Mouse (Mus musculus) MEL (cell line): Measurements from ENCODE around the gene Rpn2. TPM values are rescaled to one million over a fixed set of nuclear protein-coding genes. Genes with fewer than 3 reads are reported as not detected.

Source experiments
- DNase-seq: peaks from one replicate; pipeline ENCODE4 v3.0.0; 2011; ENCODE audit warnings: low read depth, low spot score
- H3K27ac ChIP-seq: 2 replicates; pipeline ENCODE4 v1.5.1; 2012; ENCODE audit warnings: low read depth, mild to moderate bottlenecking, control low read depth, low read length, moderate library complexity; ENCODE audit not compliant: control insufficient read depth
- H3K27me3 ChIP-seq, 2 experiments: fragments of 150-350 bp in 1 of 2; sonication (generic) in 1 of 2; 2 replicates each; pipeline ENCODE4 v1.6.1; 2012; ENCODE audit warnings: low read length in 2 of 2, mild to moderate bottlenecking in 2 of 2, improper control_type of control experiment in 1 of 2, moderate library complexity in 1 of 2; ENCODE audit not compliant: insufficient read depth in 2 of 2, control insufficient read depth in 1 of 2
- H3K36me3 ChIP-seq, 2 experiments: 2 replicates each; pipeline ENCODE4 v1.6.1; 2012 to 2014; ENCODE audit warnings: low read length in 2 of 2, improper control_type of control experiment in 1 of 2, inconsistent platforms in 1 of 2, mild to moderate bottlenecking in 1 of 2; ENCODE audit not compliant: insufficient read depth in 2 of 2, control insufficient read depth in 1 of 2
- H3K4me1 ChIP-seq, 2 experiments: fragments of 150-350 bp in 1 of 2; sonication (generic) in 1 of 2; 2 replicates each; pipeline ENCODE4 v1.6.1; 2012; ENCODE audit warnings: low read length in 2 of 2, improper control_type of control experiment in 1 of 2, mild to moderate bottlenecking in 1 of 2; ENCODE audit not compliant: insufficient read depth in 2 of 2, control insufficient read depth in 1 of 2
- H3K4me3 ChIP-seq, 2 experiments: fragments of 150-350 bp in 1 of 2; sonication (generic) in 1 of 2; 2 replicates each; pipeline ENCODE4 v1.5.1; 2012; ENCODE audit warnings: low read depth in 2 of 2, low read length in 2 of 2, mild to moderate bottlenecking in 2 of 2, moderate library complexity in 2 of 2, control low read depth in 1 of 2, improper control_type of control experiment in 1 of 2; ENCODE audit not compliant: control insufficient read depth in 1 of 2, insufficient read depth in 1 of 2
- H3K79me2 ChIP-seq: 2 replicates; pipeline ENCODE4 v1.6.1; 2012; ENCODE audit warnings: mild to moderate bottlenecking, low read length, moderate library complexity; ENCODE audit not compliant: control insufficient read depth, poor library complexity, insufficient read depth
- H3K9ac ChIP-seq: 2 replicates; pipeline ENCODE4 v1.6.1; 2012; ENCODE audit warnings: low read depth, mild to moderate bottlenecking, control low read depth, low read length, moderate library complexity; ENCODE audit not compliant: control insufficient read depth, poor library complexity, severe bottlenecking
- H3K9me3 ChIP-seq: fragments of 150-350 bp; sonication (generic); replicated peaks from 2 replicates; pipeline ENCODE4 v1.6.1; 2012; ENCODE audit warnings: mild to moderate bottlenecking, low read length, improper control_type of control experiment, moderate library complexity; ENCODE audit not compliant: insufficient read depth
- CTCF ChIP-seq, 3 experiments: IDR thresholded peaks in 2 of 3; conservative IDR thresholded peaks in 1 of 3; 2 replicates each; pipeline ENCODE4 v1.5.1; 2011 to 2012; ENCODE audit warnings: low read length in 3 of 3, low read depth in 2 of 3, mild to moderate bottlenecking in 2 of 3, improper control_type of control experiment in 1 of 3, inconsistent platforms in 1 of 3, mixed read lengths in 1 of 3, moderate library complexity in 1 of 3; ENCODE audit not compliant: control insufficient read depth in 1 of 3, insufficient read depth in 1 of 3, poor library complexity in 1 of 3, severe bottlenecking in 1 of 3
- ELF1 ChIP-seq: IDR thresholded peaks from 2 replicates; pipeline ENCODE4 v1.6.1; 2014; ENCODE audit warnings: low read depth, mild to moderate bottlenecking, inconsistent platforms, low read length, improper control_type of control experiment, moderate library complexity
- GATA1 ChIP-seq: IDR thresholded peaks from 2 replicates; pipeline ENCODE4 v1.6.1; 2011; ENCODE audit warnings: low read depth, low read length, improper control_type of control experiment
- HCFC1 ChIP-seq: IDR thresholded peaks from 2 replicates; pipeline ENCODE4 v1.6.1; 2012; ENCODE audit warnings: low read depth, mild to moderate bottlenecking, inconsistent platforms, low read length, improper control_type of control experiment, moderate library complexity
- JUND ChIP-seq: IDR thresholded peaks from 2 replicates; pipeline ENCODE4 v1.6.1; 2011; ENCODE audit warnings: low read depth, mild to moderate bottlenecking, improper control_type of control experiment, low read length
- KAT2A ChIP-seq: conservative IDR thresholded peaks from 2 replicates; pipeline ENCODE4 v1.6.1; 2012; ENCODE audit warnings: low read depth, low read length, improper control_type of control experiment, inconsistent platforms
- MAFK ChIP-seq: IDR thresholded peaks from 2 replicates; pipeline ENCODE4 v1.6.1; 2011; ENCODE audit warnings: low read depth, mild to moderate bottlenecking, low read length, improper control_type of control experiment, borderline replicate concordance
- MAX ChIP-seq: IDR thresholded peaks from 2 replicates; pipeline ENCODE4 v1.6.1; 2011; ENCODE audit warnings: low read length, improper control_type of control experiment
- MAZ ChIP-seq: IDR thresholded peaks from 2 replicates; pipeline ENCODE4 v1.6.1; 2012; ENCODE audit warnings: low read depth, mild to moderate bottlenecking, inconsistent platforms, low read length, improper control_type of control experiment
- MYC ChIP-seq: IDR thresholded peaks from 2 replicates; pipeline ENCODE4 v1.6.1; 2011; ENCODE audit warnings: low read depth, mild to moderate bottlenecking, low read length, improper control_type of control experiment, moderate library complexity
- RAD21 ChIP-seq: IDR thresholded peaks from 2 replicates; pipeline ENCODE4 v1.6.1; 2011; ENCODE audit warnings: mild to moderate bottlenecking, low read depth, low read length, improper control_type of control experiment
- RCOR1 ChIP-seq: IDR thresholded peaks from 2 replicates; pipeline ENCODE4 v1.6.1; 2012; ENCODE audit warnings: low read depth, mild to moderate bottlenecking, inconsistent platforms, low read length, improper control_type of control experiment
- SMC3 ChIP-seq: IDR thresholded peaks from 2 replicates; pipeline ENCODE4 v1.6.1; 2011; ENCODE audit warnings: low read depth, low read length, improper control_type of control experiment
- TBP ChIP-seq: IDR thresholded peaks from 2 replicates; pipeline ENCODE4 v1.8.0; 2011; ENCODE audit warnings: low read depth, low read length, improper control_type of control experiment
- USF1 ChIP-seq: IDR thresholded peaks from 2 replicates; pipeline ENCODE4 v1.6.1; 2014; ENCODE audit warnings: low read depth, mild to moderate bottlenecking, inconsistent platforms, low read length, improper control_type of control experiment, moderate library complexity
- ZC3H11A ChIP-seq: IDR thresholded peaks from 2 replicates; pipeline ENCODE4 v1.6.1; 2012; ENCODE audit warnings: low read depth, mild to moderate bottlenecking, inconsistent platforms, low read length, improper control_type of control experiment
- ZKSCAN1 ChIP-seq: IDR thresholded peaks from 2 replicates; pipeline ENCODE4 v1.6.1; 2012; ENCODE audit warnings: low read depth, mild to moderate bottlenecking, inconsistent platforms, low read length, improper control_type of control experiment, moderate library complexity
- ZNF384 ChIP-seq: IDR thresholded peaks from 2 replicates; pipeline ENCODE4 v1.6.1; 2012; ENCODE audit warnings: low read depth, mild to moderate bottlenecking, inconsistent platforms, low read length, improper control_type of control experiment
- polyA plus RNA-seq, 2 experiments: library from polyadenylated mRNA; stranded (reverse) in 1 of 2; unstranded in 1 of 2; fragments of >175 nt in 1 of 2; fragments of >200 nt in 1 of 2; gene quantifications; 2 replicates each; pipeline versions ENCODE4 v1.2.1 to v1.2.4; 2012; ENCODE audit warnings: low replicate concordance in 2 of 2, low read depth in 1 of 2; ENCODE audit not compliant: insufficient read length in 2 of 2, insufficient read depth in 1 of 2, missing spikeins in 1 of 2
- total RNA-seq: library from RNA; depleted of rRNA; stranded (reverse); fragments of 300-350 nt; gene quantifications from 2 replicates; pipeline ENCODE4 v1.2.3, GENCODE M21; 2012

Gene Rpn2
- total and polyA plus RNA-seq, 3 experiments: 284 to 316 (median 310) TPM

GRCm38 (mm10) chr2:157248111-157248510 is 30.7 kb upstream of the Rpn2 start:
- Histone ChIP-seq H3K79me2 (no peaks in the 10 kb centered on the region), H3K36me3 (no peaks in the 10 kb centered on the region; a peak in 1 of 4 replicates), H3K4me1 (peaks cover 0 to 7% of the 10 kb centered on the region in 2 experiments; a peak in 2 of 4 replicates), H3K27ac (no peak overlapping the region), H3K9me3 (no peaks in the 10 kb centered on the region), H3K27me3 (peaks cover 6 to 7% of the 10 kb centered on the region in 2 experiments; a peak in 3 of 4 replicates), H3K9ac (no peak overlapping the region), H3K4me3 (no peak overlapping the region)
- no peak for DNase-seq
- no peak for TF ChIP-seq MAFK
- no peak for TF ChIP-seq SMC3

GRCm38 (mm10) chr2:157259720-157260119 is 19.1 kb upstream of the Rpn2 start:
- Histone ChIP-seq H3K36me3 (no peaks in the 10 kb centered on the region), H3K9me3 (no peaks in the 10 kb centered on the region), H3K27ac (no peak overlapping the region), H3K9ac (no peak overlapping the region), H3K79me2 (no peaks in the 10 kb centered on the region), H3K4me1 (peaks cover 0 to 5% of the 10 kb centered on the region in 2 experiments; a peak in 1 of 4 replicates), H3K4me3 (no peak overlapping the region), H3K27me3 (peaks cover 0 to 9% of the 10 kb centered on the region in 2 experiments; a peak in 3 of 4 replicates)
- peak; percentile 86 for DNase-seq
- TF ChIP-seq GATA1: peak; percentile 33; the same call in 1 of the 2 replicates
- no peak for TF ChIP-seq MAZ
- peak; percentile 41; the same call in 1 of the 2 replicates for TF ChIP-seq MAX
- no peak for TF ChIP-seq ZNF384
- TF ChIP-seq MYC: peak; percentile 80; the same call in 1 of the 2 replicates
- peak; percentile 84 to 93 (median 88) for TF ChIP-seq CTCF (IDR thresholded peaks at IDR 0.05 in 2 of 3, conservative IDR thresholded peaks at IDR 0.05 in 1 of 3; ENCODE audit: control insufficient read depth in 1 of 3, insufficient read depth in 1 of 3, low read depth in 2 of 3, low read length in 3 of 3, poor library complexity in 1 of 3, severe bottlenecking in 1 of 3)
- TF ChIP-seq ZC3H11A: peak; percentile 15; the same call in 1 of the 2 replicates
- TF ChIP-seq USF1: 0 out of 2 replicates have a peak, but pooled peaks have one; percentile 4
- no peak for TF ChIP-seq ZKSCAN1
- no peak for TF ChIP-seq JUND
- TF ChIP-seq ELF1: peak; percentile 63; the same call in 1 of the 2 replicates
- TF ChIP-seq TBP: no peak
- peak; percentile 44 for TF ChIP-seq RAD21
- peak; percentile 59 for TF ChIP-seq SMC3
- TF ChIP-seq RCOR1: 0 out of 2 replicates have a peak, but pooled peaks have one; percentile 16
- TF ChIP-seq HCFC1: 0 out of 2 replicates have a peak, but pooled peaks have one; percentile 16
- no peak for TF ChIP-seq KAT2A
